Mouse (Mus musculus): Measurements from ENCODE around the gene Myh14. TPM values are rescaled to one million over a fixed set of nuclear protein-coding genes. Genes with fewer than 3 reads are reported as not detected.

Gene Myh14
- total RNA-seq, 1 experiment = 7.0 TPM

DNA sequence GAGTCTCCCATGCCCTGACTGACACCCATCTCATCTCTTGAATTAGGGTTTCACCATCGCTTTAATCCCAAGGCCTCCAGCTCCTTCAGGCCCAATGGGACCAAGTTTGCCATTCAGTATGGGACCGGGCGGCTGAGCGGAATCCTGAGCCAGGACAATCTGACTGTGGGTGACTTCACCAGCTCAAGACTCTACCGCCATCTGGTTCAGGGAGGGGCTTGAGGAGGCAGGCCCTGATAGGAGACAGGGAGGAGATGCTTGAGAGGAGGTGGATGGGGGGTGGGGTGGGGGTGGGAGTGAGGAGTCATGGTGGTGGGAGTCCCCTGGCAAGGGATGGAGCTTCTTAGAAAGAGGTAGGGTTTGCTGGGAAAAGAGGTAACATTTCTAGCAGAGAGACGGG is 89.0 kb downstream of the Myh14 start:
- TF ChIP-seq ZNF384 (IDR thresholded peaks at IDR 0.05; ENCODE audit: low read depth, low read length) (no peak), CHD2 (IDR thresholded peaks at IDR 0.05; ENCODE audit: low read depth, low read length) (no peak), ZC3H11A (IDR thresholded peaks at IDR 0.05; ENCODE audit: borderline replicate concordance, low read depth, low read length) (no peak), MAFK (IDR thresholded peaks at IDR 0.05; ENCODE audit: insufficient read depth, low read depth, low read length) (no peak), HCFC1 (IDR thresholded peaks at IDR 0.05; ENCODE audit: borderline replicate concordance, insufficient read depth, low read length) (no peak)
- Histone ChIP-seq H3K4me3 (ENCODE audit: insufficient read depth in 1 of 2, low read depth in 1 of 2, low read length in 2 of 2, poor library complexity in 1 of 2, severe bottlenecking in 1 of 2) (no peak overlapping the region), H3K27ac (ENCODE audit: insufficient read depth, low read depth, low read length, poor library complexity, severe bottlenecking) (no peak overlapping the region), H3K36me3 (ENCODE audit: control insufficient read depth, insufficient read depth, low read length, poor library complexity, severe bottlenecking) (no peaks in the 10 kb centered on the region), H3K9me3 (ENCODE audit: control insufficient read depth, insufficient read depth, low read depth, low read length) (no peaks in the 10 kb centered on the region), H3K4me1 (ENCODE audit: control insufficient read depth in 2 of 2, insufficient read depth in 2 of 2, low read length in 2 of 2, poor library complexity in 1 of 2) (peaks cover 0 to 6% of the 10 kb centered on the region in 2 experiments; a peak in 1 of 4 replicates), H3K9ac (ENCODE audit: insufficient read depth, low read depth, low read length, poor library complexity, severe bottlenecking) (no peak overlapping the region)
- in situ Hi-C loops (cut with MboI; ENCODE audit: low sequenced_read_pairs in 2 of 2, unreplicated experiment in 2 of 2) = no loop called here
- no peak for DNase-seq (ENCODE audit: low read depth, low spot score)

DNA sequence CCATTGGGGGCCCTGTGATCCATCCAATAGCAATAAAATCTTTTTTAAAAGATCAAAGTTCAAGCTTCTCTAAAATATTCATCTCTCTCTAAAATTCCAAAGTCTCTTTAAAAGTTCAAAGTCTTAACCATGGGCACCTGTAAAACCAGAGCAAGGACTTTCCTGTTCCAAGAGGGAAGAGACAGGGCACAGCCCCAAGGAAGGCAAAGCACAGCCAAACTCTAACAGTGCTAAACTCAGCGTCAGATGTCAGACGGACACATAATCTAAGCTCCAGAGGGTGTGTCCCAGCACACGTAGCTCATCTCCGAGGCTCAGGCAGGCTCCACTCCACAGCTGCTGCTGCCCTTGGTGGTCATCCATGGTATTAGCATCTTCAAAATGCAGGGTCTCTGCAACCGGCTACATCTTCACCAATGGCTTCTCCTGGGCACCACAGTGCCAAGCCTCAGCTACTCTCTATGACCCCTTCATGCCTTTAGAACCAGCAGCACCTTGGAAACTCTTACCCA is 94.3 kb downstream of the Myh14 start:
- H3K4me3 ChIP-seq (ENCODE audit: insufficient read depth in 1 of 2, low read depth in 1 of 2, low read length in 2 of 2, poor library complexity in 1 of 2, severe bottlenecking in 1 of 2) = no peak overlapping the region
- peaks cover 0 to 14% of the 10 kb centered on the region in 2 experiments; a peak in 2 of 4 replicates for H3K4me1 ChIP-seq (ENCODE audit: control insufficient read depth in 2 of 2, insufficient read depth in 2 of 2, low read length in 2 of 2, poor library complexity in 1 of 2)
- no peak for TF ChIP-seq ZC3H11A (IDR thresholded peaks at IDR 0.05; ENCODE audit: borderline replicate concordance, low read depth, low read length)
- no peak for TF ChIP-seq ZNF384 (IDR thresholded peaks at IDR 0.05; ENCODE audit: low read depth, low read length)
- no peak for TF ChIP-seq CHD2 (IDR thresholded peaks at IDR 0.05; ENCODE audit: low read depth, low read length)
- TF ChIP-seq MAFK (IDR thresholded peaks at IDR 0.05; ENCODE audit: insufficient read depth, low read depth, low read length) = no peak
- no peak for TF ChIP-seq HCFC1 (IDR thresholded peaks at IDR 0.05; ENCODE audit: borderline replicate concordance, insufficient read depth, low read length)
- DNase-seq (ENCODE audit: low read depth, low spot score) = no peak
- H3K27ac ChIP-seq (ENCODE audit: insufficient read depth, low read depth, low read length, poor library complexity, severe bottlenecking) = no peak overlapping the region
- in situ Hi-C loops (cut with MboI; ENCODE audit: low sequenced_read_pairs in 2 of 2, unreplicated experiment in 2 of 2) = no loop called here
- H3K9me3 ChIP-seq (ENCODE audit: control insufficient read depth, insufficient read depth, low read depth, low read length) = no peaks in the 10 kb centered on the region
- no peaks in the 10 kb centered on the region for H3K36me3 ChIP-seq (ENCODE audit: control insufficient read depth, insufficient read depth, low read length, poor library complexity, severe bottlenecking)
- H3K9ac ChIP-seq (ENCODE audit: insufficient read depth, low read depth, low read length, poor library complexity, severe bottlenecking) = no peak overlapping the region

DNA sequence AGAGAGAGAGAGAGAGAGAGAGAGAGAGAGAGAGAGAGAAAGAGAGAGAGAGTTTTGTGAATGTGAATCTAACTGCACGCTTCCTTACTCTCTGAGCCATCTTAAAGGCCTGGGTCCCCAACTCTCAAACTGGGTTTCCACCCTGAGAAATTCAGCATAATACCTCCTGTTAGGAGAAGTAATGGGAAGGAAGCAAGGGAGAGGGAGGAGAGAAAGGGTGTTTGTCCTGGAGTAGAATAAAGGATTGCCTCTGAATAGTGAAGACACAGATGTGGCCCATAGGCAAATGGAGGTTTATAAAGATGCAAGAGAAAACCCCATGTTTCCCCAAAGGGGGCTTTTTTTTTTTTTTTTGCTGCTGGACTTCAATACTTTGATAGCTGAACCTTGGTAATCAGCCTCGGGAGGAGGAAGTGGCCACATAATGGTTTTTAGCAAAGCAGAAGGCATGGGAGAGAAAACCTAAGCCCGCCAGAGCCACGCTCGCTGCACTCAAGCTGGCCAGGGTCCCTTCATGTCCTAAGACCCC is 97.6 kb downstream of the Myh14 start:
- in situ Hi-C loops (cut with MboI; ENCODE audit: low sequenced_read_pairs in 2 of 2, unreplicated experiment in 2 of 2) = no loop called here
- Histone ChIP-seq H3K9ac (ENCODE audit: insufficient read depth, low read depth, low read length, poor library complexity, severe bottlenecking) (no peak overlapping the region), H3K27ac (ENCODE audit: insufficient read depth, low read depth, low read length, poor library complexity, severe bottlenecking) (no peak overlapping the region), H3K4me1 (ENCODE audit: control insufficient read depth in 2 of 2, insufficient read depth in 2 of 2, low read length in 2 of 2, poor library complexity in 1 of 2) (peaks cover 0 to 24% of the 10 kb centered on the region in 2 experiments; a peak in 2 of 4 replicates), H3K36me3 (ENCODE audit: control insufficient read depth, insufficient read depth, low read length, poor library complexity, severe bottlenecking) (no peaks in the 10 kb centered on the region), H3K4me3 (ENCODE audit: insufficient read depth in 1 of 2, low read depth in 1 of 2, low read length in 2 of 2, poor library complexity in 1 of 2, severe bottlenecking in 1 of 2) (no peak overlapping the region), H3K9me3 (ENCODE audit: control insufficient read depth, insufficient read depth, low read depth, low read length) (no peaks in the 10 kb centered on the region)
- no peak for DNase-seq (ENCODE audit: low read depth, low spot score)
- no peak for TF ChIP-seq HCFC1 (IDR thresholded peaks at IDR 0.05; ENCODE audit: borderline replicate concordance, insufficient read depth, low read length)
- no peak for TF ChIP-seq ZNF384 (IDR thresholded peaks at IDR 0.05; ENCODE audit: low read depth, low read length)
- no peak for TF ChIP-seq ZC3H11A (IDR thresholded peaks at IDR 0.05; ENCODE audit: borderline replicate concordance, low read depth, low read length)
- no peak for TF ChIP-seq CHD2 (IDR thresholded peaks at IDR 0.05; ENCODE audit: low read depth, low read length)
- no peak for TF ChIP-seq MAFK (IDR thresholded peaks at IDR 0.05; ENCODE audit: insufficient read depth, low read depth, low read length)

DNA sequence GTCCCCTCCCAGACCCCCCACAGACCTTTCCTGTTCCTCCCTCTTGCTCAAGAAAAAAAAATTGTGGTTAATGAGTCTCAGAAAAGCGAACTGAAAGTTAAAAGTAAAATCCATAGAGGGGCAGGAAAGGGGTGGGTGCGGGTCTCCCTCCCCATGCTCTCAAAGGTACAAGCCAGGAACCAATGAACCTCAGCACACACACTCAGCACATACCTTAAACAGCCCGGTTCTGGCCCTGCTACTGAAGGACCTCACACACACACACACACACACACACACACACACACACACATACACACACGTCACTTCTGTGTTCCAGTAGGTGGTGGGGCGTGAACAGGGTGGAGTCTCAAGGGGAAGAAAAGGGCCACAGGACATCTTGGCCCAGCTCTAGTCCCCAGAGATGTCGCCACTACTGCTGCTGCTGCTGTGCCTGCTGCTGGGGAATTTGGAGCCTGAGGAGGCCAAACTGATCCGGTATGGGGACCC is 98.4 kb downstream of the Myh14 start, which contains the start of gene Napsa:
Gene Napsa, plus strand, starts transcription at position 168 of the 489 bp plus-strand sequence.
- H3K9ac ChIP-seq (ENCODE audit: insufficient read depth, low read depth, low read length, poor library complexity, severe bottlenecking) = no peak within 1 kb of the TSS
- TF ChIP-seq MAFK (IDR thresholded peaks at IDR 0.05; ENCODE audit: insufficient read depth, low read depth, low read length) (no peak), ZC3H11A (IDR thresholded peaks at IDR 0.05; ENCODE audit: borderline replicate concordance, low read depth, low read length) (no peak), HCFC1 (IDR thresholded peaks at IDR 0.05; ENCODE audit: borderline replicate concordance, insufficient read depth, low read length) (no peak), ZNF384 (IDR thresholded peaks at IDR 0.05; ENCODE audit: low read depth, low read length) (no peak), CHD2 (IDR thresholded peaks at IDR 0.05; ENCODE audit: low read depth, low read length) (no peak)
- H3K4me3 ChIP-seq (ENCODE audit: insufficient read depth in 1 of 2, low read depth in 1 of 2, low read length in 2 of 2, poor library complexity in 1 of 2, severe bottlenecking in 1 of 2) = no peak within 1 kb of the TSS
- H3K36me3 ChIP-seq (ENCODE audit: control insufficient read depth, insufficient read depth, low read length, poor library complexity, severe bottlenecking) = no peaks in the 10 kb centered on the region
- H3K4me1 ChIP-seq (ENCODE audit: control insufficient read depth in 2 of 2, insufficient read depth in 2 of 2, low read length in 2 of 2, poor library complexity in 1 of 2) = peaks cover 0 to 22% of the 10 kb centered on the region in 2 experiments; a peak in 2 of 4 replicates
- H3K27ac ChIP-seq (ENCODE audit: insufficient read depth, low read depth, low read length, poor library complexity, severe bottlenecking) = no peak within 1 kb of the TSS
- no peak for DNase-seq (ENCODE audit: low read depth, low spot score)
- in situ Hi-C loops (cut with MboI; ENCODE audit: low sequenced_read_pairs in 2 of 2, unreplicated experiment in 2 of 2) = no loop called here
- H3K9me3 ChIP-seq (ENCODE audit: control insufficient read depth, insufficient read depth, low read depth, low read length) = no peaks in the 10 kb centered on the region
